Mouse (Mus musculus) lung, postnatal 0 days (tissue): ENCODE measurements around the gene Slc4a7.

Experiments
- CTCF ChIP-seq: IDR thresholded peaks from 2 replicates; pipeline ENCODE4 v1.5.1; 2016; ENCODE audit warnings: antibody characterized with exemption, mild to moderate bottlenecking
- EP300 ChIP-seq: IDR thresholded peaks from 2 replicates; pipeline ENCODE4 v1.6.1; 2016; ENCODE audit warnings: antibody characterized with exemption, mild to moderate bottlenecking, control low read depth

DNA sequence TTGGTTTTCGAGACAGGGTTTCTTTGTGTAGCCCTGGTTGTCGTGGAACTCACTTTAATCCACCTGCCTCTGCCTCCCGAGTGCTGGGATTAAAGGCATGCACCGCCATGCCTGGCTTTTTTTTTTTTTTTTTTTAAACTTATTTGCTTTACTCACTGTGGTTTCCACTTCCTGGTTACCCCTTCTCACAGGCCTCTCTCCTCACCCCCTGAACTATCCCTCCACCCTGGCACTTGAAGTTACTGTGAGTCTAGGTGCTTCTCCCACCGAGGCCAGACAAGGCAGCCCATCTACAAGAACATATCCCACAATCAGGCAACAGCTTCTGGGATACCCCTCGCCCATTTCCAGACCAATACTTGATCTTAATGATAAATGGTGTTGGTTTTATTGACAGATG is 14.8 kb downstream of the Slc4a7 start:
- TF ChIP-seq CTCF (no peak), EP300 (no peak)
